Comparison of ENCODE assay signal across 10 mouse cellular contexts in genomic region chr15:83433344-83433743, GRCm38 (mm10). TPM values are rescaled to one million over a fixed set of nuclear protein-coding genes. Genes with fewer than 3 reads are reported as not detected.
DNase-seq lines count a peak whose midpoint lies in the region; ATAC-seq and TF ChIP-seq lines count a peak whose summit lies in the region.
"Had no signal": no experiment of that assay in that cellular context is flagged by ENCODE, and none has a peak within 500 bp of the region (broad histone marks: within the 10 kb centered on the region; RNA-seq: fewer than 3 reads in every experiment).

No protein-coding gene starts in this region.

- WGBS in heart, embryonic 16.5 days = 73% methylated on average over 2 of the region's 2 CpGs
- WGBS in liver, embryonic 15.5 days (ENCODE audit: insufficient replicate concordance) = 40% methylated on average over 2 of the region's 2 CpGs

- DNase-seq in gastrocnemius, adult 2 months = no peak
- no peak for DNase-seq in gastrocnemius, postnatal 36 days
- DNase-seq in layer of hippocampus, adult 2 months (ENCODE audit: low spot score in 2 of 2) = no peak
- no peak for DNase-seq in layer of hippocampus, postnatal 36 days
- no peak for DNase-seq in cerebellum, postnatal 36 days
- no peak for DNase-seq in yolk sac, embryonic 10.5 days (ENCODE audit: low spot score)
- DNase-seq: cerebellum, adult 18-20 months had no signal

- no peaks in the 10 kb centered on the region for H3K27me3 ChIP-seq in heart, embryonic 16.5 days (ENCODE audit: control insufficient read depth, insufficient read depth, low read length)
- no peaks in the 10 kb centered on the region for H3K27me3 ChIP-seq in liver, embryonic 15.5 days
- H3K27me3 ChIP-seq: embryonic facial prominence, embryonic 15.5 days had no signal

- no peak for TF ChIP-seq CTCF in gastrocnemius, adult 2 months (IDR thresholded peaks at IDR 0.05)
- no peak for TF ChIP-seq CTCF in layer of hippocampus, adult 2 months (conservative IDR thresholded peaks at IDR 0.05)

- H3K27ac ChIP-seq in gastrocnemius, adult 2 months = peak overlapping the region; percentile 93
- H3K27ac ChIP-seq in layer of hippocampus, adult 2 months = peak overlapping the region; percentile 57; the same call in 1 of the 2 replicates
- H3K27ac ChIP-seq in heart, embryonic 16.5 days (ENCODE audit: low read length) = peak overlapping the region; percentile 86
- peak overlapping the region; percentile 81 for H3K27ac ChIP-seq in liver, embryonic 15.5 days (replicated peaks)

- peak overlapping the region; percentile 62 for H3K9ac ChIP-seq in heart, embryonic 16.5 days (ENCODE audit: low read length)
- peak overlapping the region; percentile 54 for H3K9ac ChIP-seq in liver, embryonic 15.5 days
- H3K9ac ChIP-seq: embryonic facial prominence, embryonic 15.5 days had no signal

- intact Hi-C loops in gastrocnemius, adult 2 months (cut with DNase I) = loop anchor here (2.0 kb wide), 1 partner anchor 31 kb away; the partner anchor contains the start of gene Pacsin2
- intact Hi-C loops in gastrocnemius, postnatal 36 days (cut with DNase I) = no loop called here

- peak overlapping the region; percentile 52 for H3K4me2 ChIP-seq in heart, embryonic 16.5 days (ENCODE audit: low read depth, low read length)
- peak overlapping the region; percentile 67 for H3K4me2 ChIP-seq in liver, embryonic 15.5 days
- H3K4me2 ChIP-seq: embryonic facial prominence, embryonic 15.5 days had no signal

- no peaks in the 10 kb centered on the region for H3K9me3 ChIP-seq in heart, embryonic 16.5 days (replicated peaks; ENCODE audit: control insufficient read depth, low read length)
- no peaks in the 10 kb centered on the region for H3K9me3 ChIP-seq in liver, embryonic 15.5 days (replicated peaks)
- H3K9me3 ChIP-seq: embryonic facial prominence, embryonic 15.5 days had no signal

- no peaks in the 10 kb centered on the region for H3K36me3 ChIP-seq in heart, embryonic 16.5 days (ENCODE audit: control insufficient read depth, insufficient read depth)
- 0 out of 2 replicates have a peak, but pooled peaks cover 2% of the 10 kb centered on the region for H3K36me3 ChIP-seq in liver, embryonic 15.5 days (replicated peaks)
- H3K36me3 ChIP-seq: embryonic facial prominence, embryonic 15.5 days had no signal

- no peak for ATAC-seq in heart, embryonic 16.5 days (replicated peaks; ENCODE audit: extremely low read depth, insufficient read depth, low FRiP score)
- no peak for ATAC-seq in liver, embryonic 15.5 days (ENCODE audit: insufficient read depth)

- peaks cover 48% of the 10 kb centered on the region for H3K4me1 ChIP-seq in heart, embryonic 16.5 days (ENCODE audit: control insufficient read depth, insufficient read depth, low read length)
- peaks cover 83% of the 10 kb centered on the region for H3K4me1 ChIP-seq in liver, embryonic 15.5 days (replicated peaks)

- peak overlapping the region; percentile 63 for H3K4me3 ChIP-seq in gastrocnemius, adult 2 months
- H3K4me3 ChIP-seq in layer of hippocampus, adult 2 months = no peak overlapping the region
- H3K4me3 ChIP-seq in heart, embryonic 16.5 days (ENCODE audit: low read length) = no peak overlapping the region
- H3K4me3 ChIP-seq in liver, embryonic 15.5 days (replicated peaks) = peak overlapping the region; percentile 54
- H3K4me3 ChIP-seq: embryonic facial prominence, embryonic 15.5 days had no signal

RNA-seq across cellular contexts. Expression of gene Pacsin2, which starts 31.1 kb away (rescaled TPM):
- total RNA-seq in gastrocnemius, adult 2 months (2021) = 10 to 100 TPM; 43.7 to 70.1 TPM
- total RNA-seq in gastrocnemius, postnatal 36 days (2021) = 10 to 100 TPM; 41.4 to 50.5 TPM
- total RNA-seq in layer of hippocampus, adult 2 months (2021) = 100 to 1,000 TPM in 1 of 2 experiments, 10 to 100 TPM in 1; 99.7 to 104 TPM
- 100 to 1,000 TPM in 1 of 2 experiments, 10 to 100 TPM in 1; 82.0 to 102 TPM for total RNA-seq in layer of hippocampus, postnatal 36 days (2021)
- 73.3 and 74.2 TPM in 2 replicates for polyA plus RNA-seq in heart, embryonic 16.5 days (2015; fragmentation: Nextera tagmentation; extraction: Ambion mirVana)
- 46.7 and 50.5 TPM in 2 replicates for polyA plus RNA-seq in liver, embryonic 15.5 days (2015; fragmentation: Nextera tagmentation; extraction: Ambion mirVana)

Comparison
In these comparisons a context has a peak if more than half of its experiments do, and no peak if none do; other contexts are left out.
1. H3K4me3 ChIP-seq: peak in gastrocnemius, adult 2 months (single experiment) and liver, embryonic 15.5 days (single experiment); none in layer of hippocampus, adult 2 months (single experiment) and heart, embryonic 16.5 days (single experiment).
2. Peak in every context shown above with its lines, with median percentiles within 50 percentile points of each other: H3K27ac ChIP-seq.